Mouse (Mus musculus): Measurements from ENCODE around the gene Clpb. TPM values are rescaled to one million over a fixed set of nuclear protein-coding genes. Genes with fewer than 3 reads are reported as not detected.

Gene Clpb
- polyA plus RNA-seq, 1 experiment from 2014 or later, result 31.9 TPM

DNA sequence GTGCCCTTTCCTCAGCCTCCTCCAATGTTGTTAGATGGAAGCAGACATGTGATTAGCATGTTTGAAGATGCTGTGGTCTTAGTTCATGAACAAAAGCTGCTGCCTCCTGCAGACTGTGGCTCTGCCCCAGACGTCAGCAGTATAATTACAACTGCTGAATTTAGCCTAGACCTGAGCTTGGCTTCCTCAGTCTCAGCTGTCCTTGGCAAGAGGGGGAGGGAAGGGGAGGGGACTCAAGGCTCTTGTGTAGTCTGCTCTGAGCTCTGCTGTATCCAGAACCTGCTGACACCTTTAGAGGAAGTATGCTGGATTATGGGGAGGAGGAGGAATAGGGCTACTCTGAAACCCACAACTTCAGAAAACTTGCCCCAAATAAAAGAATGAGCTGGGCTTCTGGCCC lies 76.2 kb downstream of the Clpb start:
- ATAC-seq, result no peak
- WGBS, result 17% methylated on average over 1 of the region's 1 CpGs
- no peak overlapping the region for H3K4me2 ChIP-seq (replicated peaks)
- no peak overlapping the region for H3K9ac ChIP-seq (replicated peaks)
- H3K9me3 ChIP-seq, result no peaks in the 10 kb centered on the region
- H3K36me3 ChIP-seq, result no peaks in the 10 kb centered on the region
- H3K27ac ChIP-seq, result no peak overlapping the region
- peaks cover 32% of the 10 kb centered on the region for H3K4me1 ChIP-seq (replicated peaks)
- no peaks in the 10 kb centered on the region for H3K27me3 ChIP-seq
- no peak overlapping the region for H3K4me3 ChIP-seq (replicated peaks)

DNA sequence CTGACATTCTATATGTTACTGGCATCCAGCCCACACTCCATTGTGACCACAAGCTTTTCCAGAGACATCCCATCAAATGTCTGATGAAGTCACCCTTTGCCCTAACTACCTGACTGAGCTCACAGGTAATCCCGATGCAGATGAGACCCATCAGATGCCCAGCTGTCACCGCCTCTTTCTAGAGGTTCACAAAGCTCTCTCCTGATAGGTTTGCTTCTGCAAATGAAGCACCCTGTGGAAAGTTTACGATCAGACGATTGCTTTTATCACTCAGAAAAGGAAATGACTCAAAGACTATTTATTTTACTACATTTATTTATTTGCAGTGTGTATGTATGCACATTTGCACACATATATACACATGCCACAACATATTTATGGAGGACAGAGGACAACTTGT lies 80.1 kb downstream of the Clpb start:
- H3K4me2 ChIP-seq (replicated peaks), result no peak overlapping the region
- H3K9me3 ChIP-seq, result no peaks in the 10 kb centered on the region
- no peak overlapping the region for H3K4me3 ChIP-seq (replicated peaks)
- WGBS, result 95% methylated on average over 4 of the region's 4 CpGs
- H3K27ac ChIP-seq, result no peak overlapping the region
- ATAC-seq, result no peak
- peaks cover 36% of the 10 kb centered on the region for H3K4me1 ChIP-seq (replicated peaks)
- no peaks in the 10 kb centered on the region for H3K27me3 ChIP-seq
- no peaks in the 10 kb centered on the region for H3K36me3 ChIP-seq
- no peak overlapping the region for H3K9ac ChIP-seq (replicated peaks)

DNA sequence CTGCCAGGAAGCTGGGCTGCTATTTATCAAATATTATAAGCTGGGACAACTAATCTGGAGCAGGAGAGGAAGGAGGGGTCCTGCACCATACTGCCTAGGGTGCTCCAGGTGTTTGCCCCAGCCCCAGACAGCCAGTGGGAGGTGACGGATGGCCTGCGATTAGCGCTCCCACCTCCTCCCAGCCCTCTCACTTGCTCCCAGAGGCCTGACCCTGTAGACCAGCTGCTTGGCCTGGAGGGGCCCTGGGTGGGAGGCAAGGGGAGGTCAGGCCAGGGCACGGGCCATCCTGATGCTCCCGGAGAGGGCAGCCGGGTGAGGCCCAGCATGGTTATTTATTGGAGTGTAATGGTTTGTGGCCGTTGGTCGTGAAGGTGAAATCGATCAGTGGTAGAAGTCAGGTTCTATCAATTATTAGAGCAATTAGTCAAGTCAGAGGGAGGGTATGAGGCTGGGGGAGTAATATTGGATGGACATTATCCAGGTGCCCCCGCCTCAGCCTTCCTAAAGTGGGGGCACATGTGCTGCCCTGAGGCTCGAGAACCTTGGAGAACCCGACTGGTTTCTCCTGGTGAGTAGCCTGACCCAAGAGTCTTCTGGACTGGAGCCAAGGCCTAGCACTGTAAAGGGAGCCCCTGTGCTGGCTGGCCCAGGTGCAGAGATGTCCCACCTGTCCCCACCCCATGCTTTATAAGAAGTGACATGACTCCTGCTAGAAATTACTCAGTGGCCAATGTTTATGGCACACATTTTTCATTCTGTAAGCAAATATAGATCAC lies 83.3 kb downstream of the Clpb start:
- no peak overlapping the region for H3K9ac ChIP-seq (replicated peaks)
- no peak overlapping the region for H3K27ac ChIP-seq
- no peak for ATAC-seq
- peaks cover 4% of the 10 kb centered on the region; the same call in 1 of the 2 replicates for H3K36me3 ChIP-seq
- 97% methylated on average over 12 of the region's 12 CpGs for WGBS
- no peaks in the 10 kb centered on the region for H3K9me3 ChIP-seq
- peaks cover 23% of the 10 kb centered on the region for H3K4me1 ChIP-seq (replicated peaks)
- H3K27me3 ChIP-seq, result no peaks in the 10 kb centered on the region
- no peak overlapping the region for H3K4me2 ChIP-seq (replicated peaks)
- no peak overlapping the region for H3K4me3 ChIP-seq (replicated peaks)

DNA sequence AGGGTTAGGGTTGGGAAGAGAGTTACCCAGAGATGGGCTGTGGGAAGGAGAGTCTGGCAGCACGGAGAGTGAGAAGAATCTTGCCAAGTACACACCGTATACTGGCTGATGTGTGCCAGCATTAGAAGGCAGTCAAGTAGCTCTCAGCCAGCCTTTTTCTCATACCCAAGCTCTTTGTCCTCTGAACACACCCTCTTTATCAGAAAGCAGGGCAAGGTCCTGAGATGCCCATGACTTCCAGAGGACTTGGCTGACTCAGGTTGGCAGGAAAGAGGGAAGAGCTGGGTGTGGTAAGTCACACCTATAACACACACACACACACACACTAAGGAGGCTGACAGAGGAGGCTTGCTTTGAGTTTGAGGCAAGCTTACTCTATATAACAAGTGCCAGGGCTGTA lies 86.8 kb downstream of the Clpb start:
- H3K27ac ChIP-seq, result no peak overlapping the region
- no peak for ATAC-seq
- no peak overlapping the region for H3K4me2 ChIP-seq (replicated peaks)
- no peaks in the 10 kb centered on the region for H3K9me3 ChIP-seq
- H3K4me1 ChIP-seq (replicated peaks), result no peaks in the 10 kb centered on the region
- H3K36me3 ChIP-seq, result peaks cover 24% of the 10 kb centered on the region
- no peaks in the 10 kb centered on the region for H3K27me3 ChIP-seq
- H3K4me3 ChIP-seq (replicated peaks), result no peak overlapping the region
- 83% methylated on average over 2 of the region's 2 CpGs for WGBS
- no peak overlapping the region for H3K9ac ChIP-seq (replicated peaks)

DNA sequence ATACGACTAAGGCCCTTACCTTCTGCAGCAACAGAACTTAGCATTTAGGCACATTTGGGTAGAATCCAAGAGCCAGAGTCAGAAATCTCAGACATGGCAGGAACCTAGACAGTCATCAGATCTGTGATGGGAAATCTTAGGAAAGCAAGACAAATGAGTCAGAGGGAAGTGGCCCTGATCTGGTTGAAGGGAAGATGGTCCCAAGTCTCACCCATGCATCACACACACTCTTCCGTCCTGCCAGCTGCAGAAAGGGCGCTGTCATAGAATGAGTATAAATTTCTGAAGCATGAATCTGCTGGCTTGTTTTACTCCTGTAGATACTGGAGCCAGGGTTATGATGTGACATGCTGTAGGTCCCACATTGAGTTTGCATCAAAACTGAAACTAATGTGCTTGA lies 88.9 kb downstream of the Clpb start:
- H3K36me3 ChIP-seq, result peaks cover 24% of the 10 kb centered on the region
- 88% methylated on average over 3 of the region's 3 CpGs for WGBS
- H3K4me1 ChIP-seq (replicated peaks), result no peaks in the 10 kb centered on the region
- no peak overlapping the region for H3K4me2 ChIP-seq (replicated peaks)
- ATAC-seq, result no peak
- H3K9ac ChIP-seq (replicated peaks), result no peak overlapping the region
- H3K27me3 ChIP-seq, result no peaks in the 10 kb centered on the region
- no peaks in the 10 kb centered on the region for H3K9me3 ChIP-seq
- no peak overlapping the region for H3K27ac ChIP-seq
- no peak overlapping the region for H3K4me3 ChIP-seq (replicated peaks)

DNA sequence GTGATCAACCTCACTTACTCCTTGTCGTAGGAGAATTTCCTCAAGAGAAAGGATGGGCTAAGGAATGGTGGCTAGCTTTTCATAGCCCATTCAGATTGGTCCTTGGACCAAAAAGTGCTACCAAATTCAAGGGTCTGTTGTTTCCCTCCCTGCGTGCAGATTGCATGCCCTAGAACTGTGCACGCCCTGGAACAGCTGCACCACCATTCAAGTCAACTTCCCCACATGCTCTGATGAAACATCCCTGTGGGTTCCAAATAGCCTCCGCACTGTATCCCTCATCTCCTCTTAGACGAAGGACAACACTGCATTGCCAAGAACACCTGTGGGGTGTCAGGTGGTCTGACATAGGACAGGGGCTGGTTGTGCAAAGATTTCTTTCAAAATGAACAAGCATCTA lies 90.1 kb downstream of the Clpb start:
- WGBS, result 95% methylated on average over 5 of the region's 5 CpGs
- H3K4me3 ChIP-seq (replicated peaks), result no peak overlapping the region
- no peak for ATAC-seq
- H3K4me1 ChIP-seq (replicated peaks), result no peaks in the 10 kb centered on the region
- no peak overlapping the region for H3K9ac ChIP-seq (replicated peaks)
- peaks cover 24% of the 10 kb centered on the region for H3K36me3 ChIP-seq
- H3K4me2 ChIP-seq (replicated peaks), result no peak overlapping the region
- H3K9me3 ChIP-seq, result no peaks in the 10 kb centered on the region
- no peaks in the 10 kb centered on the region for H3K27me3 ChIP-seq
- no peak overlapping the region for H3K27ac ChIP-seq

DNA sequence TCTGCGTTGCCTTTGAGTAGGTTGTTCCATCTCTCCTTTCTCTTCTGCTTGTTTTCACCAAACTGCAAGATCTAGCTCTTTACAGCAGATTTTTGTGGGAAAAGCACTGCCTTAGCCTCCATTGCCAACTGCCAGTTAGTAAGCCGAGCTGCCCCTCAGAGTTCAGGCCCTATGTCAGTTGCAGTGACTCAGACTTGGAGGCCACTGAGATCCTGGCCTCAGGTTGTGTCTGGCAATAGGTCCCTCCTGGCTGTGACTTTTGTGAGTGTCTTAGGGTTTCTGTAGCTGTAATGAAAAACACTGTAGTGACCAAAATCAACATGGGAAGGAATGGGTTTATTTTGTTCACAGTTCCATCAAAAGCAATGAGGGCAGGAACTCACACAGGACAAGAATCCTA lies 91.0 kb downstream of the Clpb start:
- Histone ChIP-seq H3K36me3 (peaks cover 24% of the 10 kb centered on the region), H3K4me1 (replicated peaks) (no peaks in the 10 kb centered on the region), H3K27ac (no peak overlapping the region), H3K27me3 (no peaks in the 10 kb centered on the region), H3K9me3 (no peaks in the 10 kb centered on the region), H3K4me2 (replicated peaks) (no peak overlapping the region), H3K4me3 (replicated peaks) (no peak overlapping the region), H3K9ac (replicated peaks) (no peak overlapping the region)
- no peak for ATAC-seq
- WGBS, result 94% methylated on average over 2 of the region's 2 CpGs

DNA sequence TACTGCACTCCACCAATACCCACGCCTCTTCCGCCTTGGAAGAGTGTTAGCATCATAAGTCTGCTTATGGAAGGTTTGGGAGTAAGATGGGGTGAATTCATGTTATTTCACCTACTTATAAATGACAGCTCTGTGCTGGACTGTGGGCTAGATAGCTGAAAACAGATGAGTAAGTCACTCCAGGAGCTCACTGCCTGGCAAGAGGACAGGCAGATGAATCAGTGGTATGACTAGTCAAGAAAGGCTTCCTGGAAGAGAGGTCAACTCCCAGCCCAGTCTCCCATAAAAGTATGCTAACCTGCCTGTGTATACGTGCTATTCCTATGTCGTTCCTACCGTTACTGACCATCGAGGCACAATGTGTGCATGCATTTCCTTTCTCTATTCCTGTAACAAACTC lies 91.9 kb downstream of the Clpb start:
- Histone ChIP-seq H3K9me3 (no peaks in the 10 kb centered on the region), H3K4me1 (replicated peaks) (no peaks in the 10 kb centered on the region), H3K9ac (replicated peaks) (no peak overlapping the region), H3K36me3 (peaks cover 24% of the 10 kb centered on the region), H3K4me2 (replicated peaks) (no peak overlapping the region), H3K4me3 (replicated peaks) (no peak overlapping the region), H3K27ac (no peak overlapping the region), H3K27me3 (no peaks in the 10 kb centered on the region)
- WGBS, result 94% methylated on average over 6 of the region's 6 CpGs
- ATAC-seq, result no peak

DNA sequence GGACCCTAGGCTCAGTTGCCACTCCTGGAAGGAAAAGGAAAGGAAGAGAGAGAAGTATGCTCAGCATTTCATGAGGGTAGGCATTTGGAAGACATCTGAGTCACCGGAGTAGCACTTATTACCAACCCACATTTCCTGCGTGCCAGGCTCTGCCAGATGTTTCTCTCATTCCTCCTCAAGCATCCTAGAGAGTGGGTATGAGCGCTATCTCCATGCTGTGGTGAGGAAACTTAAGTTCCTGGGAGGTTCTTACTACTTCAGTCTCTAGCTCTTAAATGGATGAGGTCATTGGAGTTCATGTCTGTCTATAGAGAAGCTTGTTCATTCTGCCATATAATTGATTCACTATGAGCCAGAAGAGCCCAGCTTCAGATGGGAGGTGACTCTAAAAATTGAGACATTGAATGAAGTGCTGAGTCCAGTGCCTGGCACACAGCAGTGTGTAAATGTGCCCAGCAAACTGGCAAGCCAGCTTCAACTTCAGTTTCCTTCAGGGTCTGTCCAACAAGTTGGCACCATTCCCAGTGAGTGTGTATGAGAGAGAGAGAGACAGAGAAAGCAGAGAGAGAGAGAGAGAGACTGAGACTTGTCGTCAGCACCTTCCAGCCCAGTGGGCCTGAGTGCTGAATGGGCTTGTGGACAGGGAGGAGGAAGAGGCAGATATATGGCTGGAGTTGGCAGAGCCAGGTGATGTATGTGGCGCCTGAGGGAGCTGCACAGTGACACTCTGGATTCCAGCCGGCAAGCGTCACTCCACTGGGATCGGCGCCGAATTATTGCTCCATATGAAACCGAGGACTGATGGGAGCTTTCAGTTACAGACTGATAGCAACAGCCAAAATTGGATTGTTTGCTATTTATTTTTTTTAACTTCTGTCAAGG lies 98.7 kb downstream of the Clpb start:
- Histone ChIP-seq H3K4me3 (replicated peaks) (no peak overlapping the region), H3K27me3 (no peaks in the 10 kb centered on the region), H3K9me3 (no peaks in the 10 kb centered on the region), H3K27ac (no peak overlapping the region), H3K4me1 (replicated peaks) (no peaks in the 10 kb centered on the region), H3K4me2 (replicated peaks) (no peak overlapping the region), H3K36me3 (peaks cover 16% of the 10 kb centered on the region), H3K9ac (replicated peaks) (no peak overlapping the region)
- WGBS, result 95% methylated on average over 11 of the region's 11 CpGs
- no peak for ATAC-seq

DNA sequence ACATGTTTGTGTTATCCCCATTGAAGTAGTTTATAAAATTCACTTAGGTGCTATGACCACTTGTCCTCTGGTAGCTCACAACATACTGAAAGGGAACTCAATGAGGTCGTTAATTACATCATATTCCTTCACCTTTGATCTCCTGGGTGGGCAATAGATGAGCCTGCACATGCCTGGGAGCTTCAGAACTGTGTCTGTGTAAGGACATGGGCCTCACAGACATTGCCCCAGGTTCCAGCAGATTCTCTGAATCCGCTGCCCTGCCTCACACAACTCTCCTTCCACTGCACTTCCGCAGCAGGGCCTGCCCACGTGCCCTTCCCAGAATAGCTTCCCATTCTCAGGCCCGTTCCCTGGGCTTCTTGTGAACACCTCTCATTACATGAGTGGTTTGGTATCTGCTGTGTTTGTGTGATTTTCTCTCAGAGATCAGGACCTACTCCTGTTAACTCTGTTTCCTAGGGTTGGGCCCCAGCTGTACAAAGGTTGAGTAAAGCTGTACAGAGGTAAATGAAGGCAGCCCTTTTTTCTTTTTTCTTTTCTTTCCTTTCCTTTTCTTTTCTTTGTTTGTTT lies 104.0 kb downstream of the Clpb start:
- peaks cover 16% of the 10 kb centered on the region for H3K36me3 ChIP-seq
- H3K27me3 ChIP-seq, result no peaks in the 10 kb centered on the region
- H3K4me2 ChIP-seq (replicated peaks), result no peak overlapping the region
- no peak overlapping the region for H3K4me3 ChIP-seq (replicated peaks)
- H3K9me3 ChIP-seq, result no peaks in the 10 kb centered on the region
- WGBS, result 88% methylated on average over 5 of the region's 5 CpGs
- no peak overlapping the region for H3K9ac ChIP-seq (replicated peaks)
- ATAC-seq, result no peak
- peaks cover 25% of the 10 kb centered on the region for H3K4me1 ChIP-seq (replicated peaks)
- H3K27ac ChIP-seq, result no peak overlapping the region

DNA sequence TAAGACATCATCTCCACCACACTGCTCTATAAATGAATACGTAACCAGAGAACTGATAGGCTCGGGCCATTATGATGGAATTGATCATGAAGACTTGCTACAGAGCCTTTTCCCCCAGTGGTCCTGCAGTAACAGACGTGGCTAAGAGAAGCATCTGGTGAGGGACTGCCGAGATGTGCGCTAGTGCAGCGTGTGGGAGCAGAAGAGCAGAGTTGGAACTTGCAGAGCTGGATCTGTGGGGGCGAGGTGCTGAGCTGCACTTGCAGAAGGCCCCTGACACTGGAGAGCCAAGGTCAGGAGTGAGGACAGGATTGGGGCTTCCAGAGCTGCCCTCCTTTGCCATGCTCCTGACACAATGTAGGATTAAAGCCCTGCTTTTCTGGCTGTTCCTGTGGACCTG lies 106.6 kb downstream of the Clpb start:
- 76% methylated on average over 7 of the region's 7 CpGs for WGBS
- Histone ChIP-seq H3K4me3 (replicated peaks) (no peak overlapping the region), H3K27me3 (no peaks in the 10 kb centered on the region; the same call in 1 of the 2 replicates), H3K36me3 (0 out of 2 replicates have a peak, but pooled peaks cover 9% of the 10 kb centered on the region), H3K4me2 (replicated peaks) (no peak overlapping the region), H3K4me1 (replicated peaks) (peaks cover 35% of the 10 kb centered on the region), H3K9me3 (no peaks in the 10 kb centered on the region), H3K9ac (replicated peaks) (no peak overlapping the region), H3K27ac (no peak overlapping the region)
- no peak for ATAC-seq

DNA sequence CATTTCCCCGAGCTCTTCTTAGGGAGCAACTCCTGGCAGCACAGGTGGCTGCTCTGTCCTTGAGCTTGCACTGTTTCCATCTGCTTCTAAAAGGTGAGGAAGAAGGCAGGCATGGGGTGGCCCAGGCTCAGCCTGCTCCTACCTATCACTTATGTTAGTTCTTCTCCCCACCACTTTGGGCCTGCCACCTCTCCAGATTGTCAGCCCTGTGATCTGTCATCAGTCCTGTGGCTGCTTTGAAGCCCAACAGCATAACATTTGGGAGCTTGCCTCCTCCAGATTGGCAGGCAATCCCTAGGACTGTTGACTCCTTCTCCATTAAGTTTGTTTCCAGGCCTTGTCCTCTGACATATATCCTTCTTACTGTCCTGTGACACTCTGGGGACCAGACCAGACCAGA lies 108.2 kb downstream of the Clpb start:
- peaks cover 35% of the 10 kb centered on the region for H3K4me1 ChIP-seq (replicated peaks)
- H3K4me2 ChIP-seq (replicated peaks), result no peak overlapping the region
- H3K27me3 ChIP-seq, result no peaks in the 10 kb centered on the region; the same call in 1 of the 2 replicates
- H3K36me3 ChIP-seq, result 0 out of 2 replicates have a peak, but pooled peaks cover 6% of the 10 kb centered on the region
- H3K9me3 ChIP-seq, result no peaks in the 10 kb centered on the region
- no peak overlapping the region for H3K4me3 ChIP-seq (replicated peaks)
- ATAC-seq, result no peak
- H3K9ac ChIP-seq (replicated peaks), result no peak overlapping the region
- WGBS, result 70% methylated on average over 1 of the region's 1 CpGs
- no peak overlapping the region for H3K27ac ChIP-seq
